Mouse (Mus musculus): ENCODE results near the gene Gsk3b. TPM values are rescaled to one million over a fixed set of nuclear protein-coding genes. Genes with fewer than 3 reads are reported as not detected.
"Not testable (repeated sequence)": the region's sequence is repeated elsewhere in the genome, so short reads cannot be mapped to it uniquely, and the experiment has no call there.

Gsk3b gene
- polyA plus RNA-seq, 1 experiment = 7.3 TPM

DNA sequence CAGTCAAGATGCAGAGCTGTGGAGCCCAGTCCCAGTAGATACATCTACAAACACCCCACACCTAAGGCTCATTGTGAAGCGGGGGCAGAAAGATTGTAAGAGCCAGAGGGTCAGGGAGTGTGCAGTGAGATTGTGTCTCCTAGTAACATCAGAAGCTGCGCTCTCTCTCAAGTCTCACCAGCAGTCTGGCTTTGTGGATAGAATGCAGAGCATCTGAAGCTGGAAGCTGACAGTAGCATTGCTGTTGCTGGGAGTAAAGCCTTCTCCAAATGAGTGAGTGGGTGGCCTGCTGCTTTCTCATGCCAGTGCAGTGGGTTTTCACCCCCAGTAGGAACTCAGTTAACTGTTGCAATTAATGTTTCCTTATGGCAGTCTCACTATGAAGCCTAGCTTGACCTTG is 25.3 kb downstream of the Gsk3b start:
- peaks cover 1% of the 10 kb centered on the region; the same call in 1 of the 2 replicates for H3K36me3 ChIP-seq (ENCODE audit: control insufficient read depth, insufficient read depth, low read length)
- H3K27me3 ChIP-seq (ENCODE audit: control insufficient read depth, insufficient read depth, low read length) = no peaks in the 10 kb centered on the region
- no peak overlapping the region for H3K4me3 ChIP-seq (ENCODE audit: extremely low read depth, insufficient read depth, insufficient read length)
- H3K27ac ChIP-seq (ENCODE audit: insufficient read depth, low read length) = no peak overlapping the region
- peaks cover 6% of the 10 kb centered on the region; the same call in 1 of the 2 replicates for H3K4me1 ChIP-seq (ENCODE audit: control insufficient read depth, insufficient read depth, insufficient read length)
- 77% methylated on average over 2 of the region's 2 CpGs for WGBS
- DNase-seq (ENCODE audit: low read depth in 1 of 2, low spot score in 2 of 2) = no peak
- TF ChIP-seq CTCF (IDR thresholded peaks at IDR 0.05; ENCODE audit: extremely low read depth, insufficient read depth, insufficient read length, insufficient replicate concordance) (no peak), POLR2A (IDR thresholded peaks at IDR 0.05; ENCODE audit: low read depth, low read length) (no peak)

DNA sequence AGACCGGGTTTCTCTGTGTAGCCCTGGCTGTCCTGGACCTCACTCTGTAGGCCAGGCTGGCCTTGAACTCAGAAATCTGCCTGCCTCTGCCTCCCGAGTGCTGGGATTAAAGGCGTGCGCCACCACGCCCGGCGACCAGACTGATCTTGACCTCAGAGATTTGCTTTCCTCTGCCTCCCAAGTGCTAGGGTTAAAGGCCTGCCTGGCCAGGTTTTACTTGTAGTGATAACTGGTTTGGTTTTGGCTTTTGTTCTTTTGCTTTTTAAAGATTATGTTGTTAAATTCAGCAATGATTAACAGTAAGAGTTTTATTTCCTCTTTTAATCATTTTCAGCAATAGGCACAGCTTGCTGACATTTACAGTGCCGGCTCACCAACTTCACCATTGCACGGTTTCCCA is 29.1 kb downstream of the Gsk3b start:
- WGBS = 93% methylated on average over 9 of the region's 9 CpGs
- H3K27me3 ChIP-seq (ENCODE audit: control insufficient read depth, insufficient read depth, low read length); H3K4me3 ChIP-seq (ENCODE audit: extremely low read depth, insufficient read depth, insufficient read length); DNase-seq (ENCODE audit: low read depth in 1 of 2, low spot score in 2 of 2); H3K27ac ChIP-seq (ENCODE audit: insufficient read depth, low read length); H3K36me3 ChIP-seq (ENCODE audit: control insufficient read depth, insufficient read depth, low read length); H3K4me1 ChIP-seq (ENCODE audit: control insufficient read depth, insufficient read depth, insufficient read length): not testable (repeated sequence)

GRCm38 (mm10) chr16:38118723-38119122 is 29.9 kb downstream of the Gsk3b start:
- Histone ChIP-seq H3K27ac (ENCODE audit: insufficient read depth, low read length) (no peak overlapping the region), H3K4me1 (ENCODE audit: control insufficient read depth, insufficient read depth, insufficient read length) (peaks cover 2% of the 10 kb centered on the region; the same call in 1 of the 2 replicates), H3K27me3 (ENCODE audit: control insufficient read depth, insufficient read depth, low read length) (no peaks in the 10 kb centered on the region), H3K36me3 (ENCODE audit: control insufficient read depth, insufficient read depth, low read length) (peaks cover 1% of the 10 kb centered on the region; the same call in 1 of the 2 replicates), H3K4me3 (ENCODE audit: extremely low read depth, insufficient read depth, insufficient read length) (no peak overlapping the region)
- DNase-seq (ENCODE audit: low read depth in 1 of 2, low spot score in 2 of 2) = no peak
- no peak for TF ChIP-seq POLR2A (IDR thresholded peaks at IDR 0.05; ENCODE audit: low read depth, low read length)
- no peak for TF ChIP-seq CTCF (IDR thresholded peaks at IDR 0.05; ENCODE audit: extremely low read depth, insufficient read depth, insufficient read length, insufficient replicate concordance)
- 92% methylated on average over 1 of the region's 1 CpGs for WGBS

GRCm38 (mm10) chr16:38119286-38119685 is 30.5 kb downstream of the Gsk3b start:
- TF ChIP-seq POLR2A (IDR thresholded peaks at IDR 0.05; ENCODE audit: low read depth, low read length) (no peak), CTCF (IDR thresholded peaks at IDR 0.05; ENCODE audit: extremely low read depth, insufficient read depth, insufficient read length, insufficient replicate concordance) (no peak)
- H3K27me3 ChIP-seq (ENCODE audit: control insufficient read depth, insufficient read depth, low read length) = no peaks in the 10 kb centered on the region
- DNase-seq (ENCODE audit: low read depth in 1 of 2, low spot score in 2 of 2) = no peak
- H3K27ac ChIP-seq (ENCODE audit: insufficient read depth, low read length) = no peak overlapping the region
- 97% methylated on average over 5 of the region's 5 CpGs for WGBS
- peaks cover 1% of the 10 kb centered on the region; the same call in 1 of the 2 replicates for H3K36me3 ChIP-seq (ENCODE audit: control insufficient read depth, insufficient read depth, low read length)
- H3K4me3 ChIP-seq (ENCODE audit: extremely low read depth, insufficient read depth, insufficient read length) = no peak overlapping the region
- H3K4me1 ChIP-seq (ENCODE audit: control insufficient read depth, insufficient read depth, insufficient read length) = peaks cover 2% of the 10 kb centered on the region; the same call in 1 of the 2 replicates

GRCm38 (mm10) chr16:38129171-38129570 is 40.4 kb downstream of the Gsk3b start:
- TF ChIP-seq POLR2A (IDR thresholded peaks at IDR 0.05; ENCODE audit: low read depth, low read length) (no peak), CTCF (IDR thresholded peaks at IDR 0.05; ENCODE audit: extremely low read depth, insufficient read depth, insufficient read length, insufficient replicate concordance) (no peak)
- Histone ChIP-seq H3K4me3 (ENCODE audit: extremely low read depth, insufficient read depth, insufficient read length) (no peak overlapping the region), H3K36me3 (ENCODE audit: control insufficient read depth, insufficient read depth, low read length) (no peaks in the 10 kb centered on the region), H3K27ac (ENCODE audit: insufficient read depth, low read length) (no peak overlapping the region), H3K4me1 (ENCODE audit: control insufficient read depth, insufficient read depth, insufficient read length) (peaks cover 5% of the 10 kb centered on the region), H3K27me3 (ENCODE audit: control insufficient read depth, insufficient read depth, low read length) (no peaks in the 10 kb centered on the region)
- WGBS = 71% methylated on average over 5 of the region's 5 CpGs
- no peak for DNase-seq (ENCODE audit: low read depth in 1 of 2, low spot score in 2 of 2)

DNA sequence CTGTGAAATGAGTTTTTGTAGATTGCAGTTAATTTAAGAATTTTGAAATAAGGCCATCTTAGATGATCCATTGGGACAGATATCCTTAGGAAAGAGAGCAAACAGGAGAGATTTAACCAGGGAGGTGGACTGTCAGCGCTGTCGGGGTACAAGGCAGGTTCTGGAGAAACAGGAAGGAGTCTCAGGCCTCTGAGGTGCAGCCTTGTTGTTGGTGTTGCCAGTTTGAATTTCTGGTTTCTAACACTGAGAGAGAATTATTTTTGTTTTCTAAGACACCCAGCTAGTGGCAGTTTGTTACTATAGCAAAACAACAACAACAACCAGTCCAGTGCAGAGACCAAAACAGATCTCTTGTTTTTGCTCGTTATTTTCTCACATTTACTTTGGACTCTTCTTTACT is 42.2 kb downstream of the Gsk3b start:
- Histone ChIP-seq H3K27me3 (ENCODE audit: control insufficient read depth, insufficient read depth, low read length) (no peaks in the 10 kb centered on the region), H3K27ac (ENCODE audit: insufficient read depth, low read length) (no peak overlapping the region; the same call in 1 of the 2 replicates), H3K4me1 (ENCODE audit: control insufficient read depth, insufficient read depth, insufficient read length) (peaks cover 5% of the 10 kb centered on the region), H3K4me3 (ENCODE audit: extremely low read depth, insufficient read depth, insufficient read length) (no peak overlapping the region), H3K36me3 (ENCODE audit: control insufficient read depth, insufficient read depth, low read length) (no peaks in the 10 kb centered on the region)
- TF ChIP-seq POLR2A (IDR thresholded peaks at IDR 0.05; ENCODE audit: low read depth, low read length) (no peak), CTCF (IDR thresholded peaks at IDR 0.05; ENCODE audit: extremely low read depth, insufficient read depth, insufficient read length, insufficient replicate concordance) (no peak)
- WGBS = 39% methylated on average over 3 of the region's 3 CpGs
- DNase-seq (ENCODE audit: low read depth in 1 of 2, low spot score in 2 of 2) = no peak

DNA sequence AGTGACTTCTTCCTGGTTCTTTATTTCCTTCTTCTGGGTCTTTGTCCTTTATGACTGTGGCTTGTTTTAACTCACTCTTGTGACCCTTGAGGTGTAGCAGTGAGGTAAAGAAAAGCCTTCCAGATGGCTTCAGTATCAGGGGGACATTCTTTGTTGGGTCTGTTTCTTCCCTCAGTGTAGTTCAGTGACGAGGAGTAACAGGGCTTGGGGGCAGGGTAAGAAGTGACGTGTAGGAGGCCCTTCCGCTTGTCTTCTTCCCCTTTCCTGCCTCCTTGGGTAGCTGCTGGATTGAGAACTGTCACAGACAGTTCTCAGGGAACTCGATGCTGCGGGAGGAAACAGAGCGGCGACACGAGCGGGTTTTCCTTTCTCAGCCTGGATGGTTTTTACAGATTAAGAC is 43.0 kb downstream of the Gsk3b start:
- DNase-seq (ENCODE audit: low read depth in 1 of 2, low spot score in 2 of 2) = peak; percentile 42 to 53
- no peak for TF ChIP-seq CTCF (IDR thresholded peaks at IDR 0.05; ENCODE audit: extremely low read depth, insufficient read depth, insufficient read length, insufficient replicate concordance)
- no peak; the same call in 1 of the 2 replicates for TF ChIP-seq POLR2A (IDR thresholded peaks at IDR 0.05; ENCODE audit: low read depth, low read length)
- peak overlapping the region; percentile 50; the same call in 1 of the 2 replicates for H3K27ac ChIP-seq (ENCODE audit: insufficient read depth, low read length)
- H3K4me1 ChIP-seq (ENCODE audit: control insufficient read depth, insufficient read depth, insufficient read length) = peaks cover 5% of the 10 kb centered on the region
- H3K4me3 ChIP-seq (ENCODE audit: extremely low read depth, insufficient read depth, insufficient read length) = peak overlapping the region; percentile 46
- 3% methylated on average over 9 of the region's 9 CpGs for WGBS
- no peaks in the 10 kb centered on the region for H3K27me3 ChIP-seq (ENCODE audit: control insufficient read depth, insufficient read depth, low read length)
- H3K36me3 ChIP-seq (ENCODE audit: control insufficient read depth, insufficient read depth, low read length) = no peaks in the 10 kb centered on the region

Data from spleen, adult 2 months (tissue).